Comparison of ENCODE assay signal across 21 mouse cellular contexts in genomic region chrX:107012615-107013014, GRCm38 (mm10).
DNase-seq lines count a peak whose midpoint lies in the region; ATAC-seq and TF ChIP-seq lines count a peak whose summit lies in the region.
"Had no signal": no experiment of that assay in that cellular context is flagged by ENCODE, and none has a peak within 500 bp of the region (broad histone marks: within the 10 kb centered on the region; RNA-seq: fewer than 3 reads in every experiment).

No protein-coding gene starts in this region.

- in situ Hi-C loops in CH12.LX (cut with MboI; ENCODE audit: low pct_ligation_motif_present, low pct_unique_long_range_greater_than_20kb, low sequenced_read_pairs) = loop anchor here (25.0 kb wide), 1 partner anchor 150 kb away; no protein-coding TSS in a partner anchor

- H3K9me3 ChIP-seq in CH12.LX (replicated peaks; ENCODE audit: low read length) = no peaks in the 10 kb centered on the region
- no peaks in the 10 kb centered on the region for H3K9me3 ChIP-seq in intestine, embryonic 15.5 days
- H3K9me3 ChIP-seq in midbrain, embryonic 14.5 days (ENCODE audit: control insufficient read depth, low read length) = no peaks in the 10 kb centered on the region
- H3K9me3 ChIP-seq: embryonic facial prominence, embryonic 13.5 days; forebrain, embryonic 12.5 days; heart, embryonic 13.5 days; hindbrain, embryonic 15.5 days had no signal

- TF ChIP-seq POLR2A in CH12.LX (IDR thresholded peaks at IDR 0.05; ENCODE audit: low read depth, low read length) = no peak

- no peak for TF ChIP-seq RAD21 in CH12.LX (IDR thresholded peaks at IDR 0.05; ENCODE audit: low read depth, low read length)

- H3K4me3 ChIP-seq in CH12.LX (replicated peaks in 1 of 3; ENCODE audit: low read depth in 2 of 3, low read length in 2 of 3, poor library complexity in 1 of 3) = no peak overlapping the region
- H3K4me3 ChIP-seq in intestine, embryonic 15.5 days (replicated peaks) = no peak overlapping the region
- no peak overlapping the region for H3K4me3 ChIP-seq in midbrain, embryonic 14.5 days (replicated peaks; ENCODE audit: low read depth, low read length)
- H3K4me3 ChIP-seq: embryonic facial prominence, embryonic 13.5 days; forebrain, embryonic 12.5 days; gastrocnemius, adult 2 months; heart, embryonic 13.5 days; hindbrain, embryonic 15.5 days had no signal

- H3K27me3 ChIP-seq in CH12.LX (replicated peaks) = no peaks in the 10 kb centered on the region
- no peaks in the 10 kb centered on the region for H3K27me3 ChIP-seq in intestine, embryonic 15.5 days (replicated peaks)
- H3K27me3 ChIP-seq in midbrain, embryonic 14.5 days (ENCODE audit: control insufficient read depth, insufficient read depth, low read length) = no peaks in the 10 kb centered on the region
- H3K27me3 ChIP-seq: embryonic facial prominence, embryonic 13.5 days; forebrain, embryonic 12.5 days; heart, embryonic 13.5 days; hindbrain, embryonic 15.5 days had no signal

- dilution Hi-C loops in CH12.LX (cut with MboI; ENCODE audit: extremely low pct_ligation_motif_present, extremely low pct_unique_long_range_greater_than_20kb, low sequenced_read_pairs) = no loop called here

- peak; percentile 99 for ATAC-seq in megakaryocyte, adult 5-6 weeks (ENCODE audit: poor library complexity, severe bottlenecking)
- ATAC-seq in neutrophil, adult 5-6 weeks (ENCODE audit: extremely low read depth, insufficient number of reproducible peaks, low FRiP score, poor library complexity, severe bottlenecking) = peak; percentile 87; the same call in 1 of the 2 replicates
- ATAC-seq in intestine, embryonic 15.5 days = no peak
- ATAC-seq in midbrain, embryonic 14.5 days (ENCODE audit: low FRiP score, low TSS enrichment) = no peak
- ATAC-seq: CD4-positive, CD25-positive, alpha-beta regulatory T cell, adult 4 months; forebrain, postnatal 0 days had no signal

- TF ChIP-seq EP300 in CH12.LX (IDR thresholded peaks at IDR 0.05; ENCODE audit: low read length) = no peak

- no peaks in the 10 kb centered on the region for H3K79me2 ChIP-seq in CH12.LX (replicated peaks; ENCODE audit: control insufficient read depth, extremely low read depth, insufficient read depth, poor library complexity, severe bottlenecking)

- no peak overlapping the region for H3K27ac ChIP-seq in CH12.LX (ENCODE audit: insufficient read depth, low read depth)
- no peak overlapping the region for H3K27ac ChIP-seq in intestine, embryonic 15.5 days
- H3K27ac ChIP-seq in midbrain, embryonic 14.5 days (replicated peaks; ENCODE audit: low read depth, low read length) = no peak overlapping the region
- H3K27ac ChIP-seq: embryonic facial prominence, embryonic 13.5 days; forebrain, embryonic 12.5 days; gastrocnemius, adult 2 months; heart, embryonic 13.5 days; hindbrain, embryonic 15.5 days had no signal

- no peaks in the 10 kb centered on the region for H3K4me1 ChIP-seq in CH12.LX (ENCODE audit: control insufficient read depth in 1 of 2, insufficient read depth in 2 of 2)
- no peaks in the 10 kb centered on the region for H3K4me1 ChIP-seq in intestine, embryonic 15.5 days (replicated peaks)
- H3K4me1 ChIP-seq in midbrain, embryonic 14.5 days (ENCODE audit: control insufficient read depth, insufficient read depth, low read length) = no peaks in the 10 kb centered on the region
- H3K4me1 ChIP-seq: forebrain, embryonic 12.5 days; heart, embryonic 13.5 days; hindbrain, embryonic 15.5 days had no signal

- no peak for TF ChIP-seq CTCF in CH12.LX (conservative IDR thresholded peaks at IDR 0.05 in 1 of 2, IDR thresholded peaks at IDR 0.05 in 1 of 2; ENCODE audit: low read depth in 2 of 2, low read length in 2 of 2)

- WGBS in intestine, embryonic 15.5 days = 54% methylated on average over 3 of the region's 3 CpGs
- 81% methylated on average over 3 of the region's 3 CpGs for WGBS in midbrain, embryonic 14.5 days

- no peak overlapping the region for H3K9ac ChIP-seq in CH12.LX (ENCODE audit: insufficient read depth, low read depth)
- H3K9ac ChIP-seq in intestine, embryonic 15.5 days = no peak overlapping the region
- no peak overlapping the region for H3K9ac ChIP-seq in midbrain, embryonic 14.5 days (replicated peaks; ENCODE audit: low read length)
- H3K9ac ChIP-seq: embryonic facial prominence, embryonic 13.5 days; forebrain, embryonic 12.5 days; forebrain, postnatal 0 days; heart, embryonic 13.5 days; hindbrain, embryonic 15.5 days had no signal

- DNase-seq in 416B (ENCODE audit: low read depth) (peak; percentile 19), CH12.LX (ENCODE audit: extremely low read depth) (peak; percentile 28)
- no peak for DNase-seq in ovary, postnatal 36 days (ENCODE audit: low spot score)
- DNase-seq in midbrain, embryonic 14.5 days = no peak
- DNase-seq: adrenal gland, postnatal 10 days; cerebellum, adult 11 months; cerebellum, adult 9-10 months; cerebellum, postnatal 25 days; forebrain, postnatal 0 days; gastrocnemius, adult 2 months; gastrocnemius, postnatal 25 days; heart, adult 11 months; heart, postnatal 36 days had no signal

- no peaks in the 10 kb centered on the region for H3K36me3 ChIP-seq in CH12.LX (replicated peaks in 1 of 2; ENCODE audit: control insufficient read depth in 1 of 2, insufficient read depth in 1 of 2, low read length in 1 of 2)
- H3K36me3 ChIP-seq in intestine, embryonic 15.5 days = no peaks in the 10 kb centered on the region
- H3K36me3 ChIP-seq in midbrain, embryonic 14.5 days (ENCODE audit: control insufficient read depth, insufficient read depth, low read length) = no peaks in the 10 kb centered on the region
- H3K36me3 ChIP-seq: embryonic facial prominence, embryonic 13.5 days; forebrain, embryonic 12.5 days; heart, embryonic 13.5 days; hindbrain, embryonic 15.5 days had no signal

- no peak overlapping the region for H3K4me2 ChIP-seq in CH12.LX (ENCODE audit: insufficient read depth, low read depth, poor library complexity, severe bottlenecking)
- H3K4me2 ChIP-seq in intestine, embryonic 15.5 days (replicated peaks) = no peak overlapping the region
- H3K4me2 ChIP-seq in midbrain, embryonic 14.5 days (ENCODE audit: low read length) = no peak overlapping the region
- H3K4me2 ChIP-seq: embryonic facial prominence, embryonic 13.5 days; forebrain, embryonic 12.5 days; heart, embryonic 13.5 days; hindbrain, embryonic 15.5 days had no signal

TF ChIP-seq in CH12.LX, 34 proteins besides CTCF, POLR2A, EP300 and RAD21:
- TF ChIP-seq ZNF384 (IDR thresholded peaks at IDR 0.05; ENCODE audit: low read depth, low read length) (peak; percentile 41; the same call in 1 of the 2 replicates), SIN3A (IDR thresholded peaks at IDR 0.05; ENCODE audit: low read length) (no peak)

Comparison
In these comparisons a context has a peak if more than half of its experiments do, and no peak if none do; other contexts are left out.
1. DNase-seq: peak in 416B (single experiment) and CH12.LX (single experiment); none in ovary, postnatal 36 days (single experiment) and midbrain, embryonic 14.5 days (single experiment).
2. ATAC-seq: peak in megakaryocyte, adult 5-6 weeks (single experiment) and neutrophil, adult 5-6 weeks (single experiment); none in intestine, embryonic 15.5 days (single experiment) and midbrain, embryonic 14.5 days (single experiment).